Mouse (Mus musculus) megakaryocyte-erythroid progenitor cell, adult 5 weeks (primary cell): Measurements from ENCODE around the gene Plcd1. TPM values are rescaled to one million over a fixed set of nuclear protein-coding genes. Genes with fewer than 3 reads are reported as not detected.

Experiments used
- polyA plus RNA-seq: library from polyadenylated mRNA; stranded (reverse); fragments of >175 nt; gene quantifications from 2 replicates; pipeline ENCODE4 v1.2.3, GENCODE M21; 2012

The Plcd1 gene
- not detected in 2 replicates for polyA plus RNA-seq

GRCm38 (mm10) chr9:119093419-119094295 is at the start of gene Plcd1:
Gene Plcd1, minus strand, starts transcription at chr9:119093502.

DNA sequence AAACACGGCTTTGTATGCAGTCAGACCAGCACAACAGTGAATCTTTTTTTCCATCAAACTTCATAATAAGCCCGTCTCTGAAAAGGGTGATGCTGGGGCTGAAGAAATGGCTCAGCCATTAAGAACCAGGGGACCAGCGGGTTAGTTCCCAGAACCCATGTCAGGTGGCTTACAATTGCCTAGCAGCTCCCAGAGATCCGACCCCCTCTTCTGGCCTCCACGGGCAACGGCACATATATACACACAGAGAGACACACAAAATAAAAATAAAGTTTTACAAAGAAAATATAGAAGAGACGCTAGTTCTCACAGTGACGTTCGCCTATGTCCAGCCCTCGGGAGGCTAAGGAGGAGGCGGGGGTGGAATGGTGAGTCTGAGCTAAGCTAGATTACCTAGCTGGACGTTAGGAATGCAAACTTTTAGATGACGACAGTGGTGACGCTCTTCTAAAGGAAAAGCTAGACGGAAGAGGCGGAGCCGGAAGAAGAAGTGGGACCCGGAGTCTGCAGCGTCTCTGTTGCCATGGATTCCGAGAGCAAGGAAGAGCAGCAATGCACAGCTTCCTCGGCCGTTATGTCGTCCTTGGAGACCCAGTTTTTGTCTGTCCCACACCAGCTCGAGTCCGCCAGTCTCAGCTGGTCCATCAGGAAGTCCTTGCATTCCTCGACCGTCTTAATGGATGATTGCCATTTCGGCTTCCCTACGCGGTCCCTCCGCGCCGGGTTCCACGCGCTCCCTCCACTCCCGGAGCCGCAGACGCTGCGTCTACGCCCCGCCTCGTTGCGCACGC is 8.9 kb upstream of the Plcd1 start, which contains the start of gene Dlec1:
Dlec1 (plus strand) TSS at position 487 of the 791 bp plus-strand sequence.

GRCm38 (mm10) chr9:119052154-119052944 is 41.0 kb downstream of the Plcd1 start, which contains the start of gene Vill:
Gene Vill, plus strand, starts transcription at chr9:119052778.

Other genes starting within 250 kb of the Plcd1 start
- 5.5 and 7.1 TPM in 2 replicates for gene Ctdspl, start 167.0 kb downstream of the Plcd1 start, polyA plus RNA-seq
- 56.6 and 60.0 TPM in 2 replicates for gene Vill, start 40.7 kb downstream of the Plcd1 start, polyA plus RNA-seq
- gene Dlec1, start 9.0 kb upstream of the Plcd1 start, polyA plus RNA-seq: 0.53 and 0.65 TPM in 2 replicates
- 0.04 TPM in 1 of 2 replicates, not detected in the other for gene Acaa1b, start 63.6 kb upstream of the Plcd1 start, polyA plus RNA-seq
- gene Gm47289, start 65.7 kb upstream of the Plcd1 start, polyA plus RNA-seq: not detected in 2 replicates
- gene Slc22a13, start 115.6 kb upstream of the Plcd1 start, polyA plus RNA-seq: not detected in 2 replicates
- gene Oxsr1, start 228.9 kb upstream of the Plcd1 start, polyA plus RNA-seq: 11.1 and 12.7 TPM in 2 replicates
- gene Acaa1a, start 246.2 kb upstream of the Plcd1 start, polyA plus RNA-seq: 67.6 and 72.1 TPM in 2 replicates
- 23.6 and 46.9 TPM in 2 replicates for gene Myd88, start 247.9 kb upstream of the Plcd1 start, polyA plus RNA-seq